Mouse (Mus musculus): ENCODE data around the gene Bag6. TPM values are rescaled to one million over a fixed set of nuclear protein-coding genes. Genes with fewer than 3 reads are reported as not detected.

The Bag6 gene
- total and polyA plus RNA-seq, 2 experiments from 2014 or later, result 37.7 to 188 TPM

- Histone ChIP-seq H3K9me3 (replicated peaks; ENCODE audit: control insufficient read depth, low read length) (no peaks in the 10 kb centered on the region), H3K27me3 (ENCODE audit: control insufficient read depth, insufficient read depth, low read length) (no peaks in the 10 kb centered on the region), H3K4me1 (ENCODE audit: control insufficient read depth, insufficient read depth) (peaks cover 10% of the 10 kb centered on the region), H3K4me2 (ENCODE audit: low read depth, low read length) (no peak within 1 kb of the TSS), H3K4me3 (ENCODE audit: low read depth, low read length) (no peak within 1 kb of the TSS), H3K27ac (ENCODE audit: low read depth) (no peak within 1 kb of the TSS), H3K36me3 (replicated peaks; ENCODE audit: control insufficient read depth, insufficient read depth, low read length) (0 out of 2 replicates have a peak, but pooled peaks cover 13% of the 10 kb centered on the region), H3K9ac (replicated peaks; ENCODE audit: low read depth, low read length) (no peak within 1 kb of the TSS)
- DNase-seq (ENCODE audit: low spot score) (no peak), ATAC-seq (ENCODE audit: insufficient read depth, low read depth) (no peak)
- WGBS, result 78% methylated on average over 15 of the region's 15 CpGs
- TF ChIP-seq EP300 (IDR thresholded peaks at IDR 0.05; ENCODE audit: low read depth) (no peak), CTCF (IDR thresholded peaks at IDR 0.05; ENCODE audit: low read depth) (no peak)
Observed at GRCm38 (mm10) chr17:35131500-35132173, 3.3 kb upstream of the Bag6 start, which contains the start of gene Apom. Apom (minus strand) TSS chr17:35132050.

GRCm38 (mm10) chr17:35132174-35132560, 2.8 kb upstream of the Bag6 start:
- 70% methylated on average over 3 of the region's 3 CpGs for WGBS

GRCm38 (mm10) chr17:35133517-35133916, 1.5 kb upstream of the Bag6 start:
- Histone ChIP-seq H3K27me3 (ENCODE audit: control insufficient read depth, insufficient read depth, low read length) (no peaks in the 10 kb centered on the region), H3K4me2 (ENCODE audit: low read depth, low read length) (no peak overlapping the region), H3K4me1 (ENCODE audit: control insufficient read depth, insufficient read depth) (no peaks in the 10 kb centered on the region; the same call in 1 of the 2 replicates), H3K9ac (replicated peaks; ENCODE audit: low read depth, low read length) (no peak overlapping the region), H3K36me3 (replicated peaks; ENCODE audit: control insufficient read depth, insufficient read depth, low read length) (peaks cover 12% of the 10 kb centered on the region; the same call in 1 of the 2 replicates), H3K27ac (ENCODE audit: low read depth) (no peak overlapping the region), H3K9me3 (replicated peaks; ENCODE audit: control insufficient read depth, low read length) (no peaks in the 10 kb centered on the region), H3K4me3 (ENCODE audit: low read depth, low read length) (no peak overlapping the region)
- no peak for ATAC-seq (ENCODE audit: insufficient read depth, low read depth)
- no peak for DNase-seq (ENCODE audit: low spot score)
- WGBS, result 91% methylated on average over 7 of the region's 7 CpGs
- TF ChIP-seq EP300 (IDR thresholded peaks at IDR 0.05; ENCODE audit: low read depth) (no peak), CTCF (IDR thresholded peaks at IDR 0.05; ENCODE audit: low read depth) (no peak)

More at GRCm38 (mm10) chr17:35132174-35132560, 2.8 kb upstream of the Bag6 start:
- no peak overlapping the region for H3K4me3 ChIP-seq (ENCODE audit: low read depth, low read length)
- peaks cover 6% of the 10 kb centered on the region for H3K4me1 ChIP-seq (ENCODE audit: control insufficient read depth, insufficient read depth)
- no peak for TF ChIP-seq CTCF (IDR thresholded peaks at IDR 0.05; ENCODE audit: low read depth)
- TF ChIP-seq EP300 (IDR thresholded peaks at IDR 0.05; ENCODE audit: low read depth), result no peak
- no peak for ATAC-seq (ENCODE audit: insufficient read depth, low read depth)
- DNase-seq (ENCODE audit: low spot score), result no peak
- no peak overlapping the region for H3K9ac ChIP-seq (replicated peaks; ENCODE audit: low read depth, low read length)
- H3K9me3 ChIP-seq (replicated peaks; ENCODE audit: control insufficient read depth, low read length), result no peaks in the 10 kb centered on the region
- H3K4me2 ChIP-seq (ENCODE audit: low read depth, low read length), result no peak overlapping the region
- no peak overlapping the region for H3K27ac ChIP-seq (ENCODE audit: low read depth)
- H3K36me3 ChIP-seq (replicated peaks; ENCODE audit: control insufficient read depth, insufficient read depth, low read length), result 0 out of 2 replicates have a peak, but pooled peaks cover 13% of the 10 kb centered on the region
- H3K27me3 ChIP-seq (ENCODE audit: control insufficient read depth, insufficient read depth, low read length), result no peaks in the 10 kb centered on the region

- no peaks in the 10 kb centered on the region; the same call in 1 of the 2 replicates for H3K4me1 ChIP-seq (ENCODE audit: control insufficient read depth, insufficient read depth)
- H3K9ac ChIP-seq (replicated peaks; ENCODE audit: low read depth, low read length), result peak overlapping the region; percentile 80
- H3K9me3 ChIP-seq (replicated peaks; ENCODE audit: control insufficient read depth, low read length), result no peaks in the 10 kb centered on the region
- no peaks in the 10 kb centered on the region for H3K27me3 ChIP-seq (ENCODE audit: control insufficient read depth, insufficient read depth, low read length)
- WGBS, result under 1% methylated on average over 42 of the region's 43 CpGs
- DNase-seq (ENCODE audit: low spot score) (peak; percentile 83), ATAC-seq (ENCODE audit: insufficient read depth, low read depth) (peak; percentile 45)
- peak overlapping the region; percentile 84 for H3K4me3 ChIP-seq (ENCODE audit: low read depth, low read length)
- no peak; the same call in 1 of the 2 replicates for TF ChIP-seq EP300 (IDR thresholded peaks at IDR 0.05; ENCODE audit: low read depth)
- no peak for TF ChIP-seq CTCF (IDR thresholded peaks at IDR 0.05; ENCODE audit: low read depth)
- peak overlapping the region; percentile 96 for H3K27ac ChIP-seq (ENCODE audit: low read depth)
- H3K36me3 ChIP-seq (replicated peaks; ENCODE audit: control insufficient read depth, insufficient read depth, low read length), result peaks cover 26% of the 10 kb centered on the region
- H3K4me2 ChIP-seq (ENCODE audit: low read depth, low read length), result peak overlapping the region; percentile 77
Observed at GRCm38 (mm10) chr17:35135591-35136320, 778 bp downstream of the Bag6 start.

GRCm38 (mm10) chr17:35139269-35139668, 4.3 kb downstream of the Bag6 start:
- peaks cover 61% of the 10 kb centered on the region for H3K36me3 ChIP-seq (replicated peaks; ENCODE audit: control insufficient read depth, insufficient read depth, low read length)
- no peak overlapping the region for H3K9ac ChIP-seq (replicated peaks; ENCODE audit: low read depth, low read length)
- H3K27ac ChIP-seq (ENCODE audit: low read depth), result no peak overlapping the region
- ATAC-seq (ENCODE audit: insufficient read depth, low read depth) (no peak), DNase-seq (ENCODE audit: low spot score) (no peak)
- H3K4me3 ChIP-seq (ENCODE audit: low read depth, low read length), result no peak overlapping the region
- no peaks in the 10 kb centered on the region for H3K9me3 ChIP-seq (replicated peaks; ENCODE audit: control insufficient read depth, low read length)
- H3K4me1 ChIP-seq (ENCODE audit: control insufficient read depth, insufficient read depth), result no peaks in the 10 kb centered on the region; the same call in 1 of the 2 replicates
- 86% methylated on average over 3 of the region's 3 CpGs for WGBS
- H3K27me3 ChIP-seq (ENCODE audit: control insufficient read depth, insufficient read depth, low read length), result no peaks in the 10 kb centered on the region
- TF ChIP-seq EP300 (IDR thresholded peaks at IDR 0.05; ENCODE audit: low read depth), result no peak
- no peak for TF ChIP-seq CTCF (IDR thresholded peaks at IDR 0.05; ENCODE audit: low read depth)
- no peak overlapping the region for H3K4me2 ChIP-seq (ENCODE audit: low read depth, low read length)
